Mouse (Mus musculus) testis, adult 2 months (tissue): ENCODE results near the gene Pigs.

Source experiments
- CTCF ChIP-seq: fragments of 200-500 bp; IDR thresholded peaks from 2 replicates; pipeline ENCODE4 v1.5.1; 2012; ENCODE audit warnings: low read depth, mild to moderate bottlenecking, inconsistent platforms, low read length, moderate library complexity; ENCODE audit not compliant: control insufficient read depth, insufficient read depth, insufficient replicate concordance
- POLR2A ChIP-seq: fragments of 200-500 bp; IDR thresholded peaks from 2 replicates; pipeline ENCODE4 v1.6.1; 2012; ENCODE audit warnings: low read depth, mild to moderate bottlenecking, inconsistent platforms, low read length, moderate library complexity; ENCODE audit not compliant: control insufficient read depth

GRCm38 (mm10) chr11:78324965-78325364 lies 3.2 kb upstream of the Pigs start:
- no peak for TF ChIP-seq CTCF
- TF ChIP-seq POLR2A: no peak
